Mouse (Mus musculus) lung, postnatal 14 days (tissue): Measurements from ENCODE around the gene Gm10358.
"Not testable (repeated sequence)": the region's sequence is repeated elsewhere in the genome, so short reads cannot be mapped to it uniquely, and the experiment has no call there.

ENCODE experiments used
- DNase-seq: peaks from one replicate; pipeline ENCODE4 v3.0.0; 2021

Gene Gm10358

DNA sequence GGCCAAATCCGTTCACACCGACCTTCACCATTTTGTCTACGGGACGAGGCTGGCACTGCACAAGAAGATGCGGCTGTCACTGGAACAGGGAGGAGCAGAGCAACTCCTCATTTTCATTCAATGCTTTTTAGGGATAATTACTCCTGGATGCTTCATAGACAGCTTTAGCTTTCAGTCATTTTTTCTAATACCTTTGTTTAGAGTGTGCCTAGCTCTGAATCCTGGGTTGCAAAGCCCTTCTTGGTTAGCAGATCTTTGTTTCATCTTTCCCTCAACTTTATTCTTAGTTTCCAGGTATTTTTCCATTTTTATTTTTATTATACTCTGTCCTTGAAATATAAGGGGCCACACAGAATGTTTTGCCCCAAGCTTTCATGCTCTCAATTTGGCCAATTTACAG, at the start of gene Gm10358:
TSS of gene Gm10358 (minus strand) at position 101 of the 400 bp plus-strand sequence.
- no peak for DNase-seq

- no peak for DNase-seq
Observed at GRCm38 (mm10) chr8:75448394-75448793, 42.0 kb upstream of the Gm10358 start, which contains the start of gene Iqcm. TSS of gene Iqcm (plus strand) at chr8:75448694.

GRCm38 (mm10) chr8:75415696-75416095, 9.3 kb upstream of the Gm10358 start:
- DNase-seq, result not testable (repeated sequence)

DNA sequence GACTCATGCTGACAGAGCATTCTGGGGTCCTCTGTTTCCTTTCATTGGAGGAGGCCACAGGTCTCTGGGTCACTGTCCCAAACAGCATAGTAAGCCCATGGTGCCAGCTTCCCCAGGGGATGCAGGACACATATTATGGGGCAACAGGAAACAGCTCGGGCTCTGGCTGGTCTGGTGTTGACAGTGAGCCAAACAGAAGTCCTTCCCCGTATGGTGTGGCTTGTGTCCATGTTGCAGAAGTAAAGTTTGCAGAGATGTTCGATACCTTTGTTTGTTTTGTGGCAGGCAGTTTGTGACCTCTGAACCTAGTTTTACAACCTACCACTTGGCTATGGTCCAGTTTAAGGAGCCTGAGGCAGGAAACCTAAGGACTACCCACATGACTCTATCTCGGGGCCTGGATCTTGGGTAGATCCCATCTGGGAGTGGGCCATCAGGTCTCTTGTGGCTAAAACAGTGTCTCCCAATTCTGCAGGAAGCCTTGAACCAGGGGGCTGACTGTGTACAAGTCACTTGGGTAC, 21.6 kb downstream of the Gm10358 start:
- no peak for DNase-seq

- no peak for DNase-seq
Observed at GRCm38 (mm10) chr8:75375530-75376123, 30.8 kb downstream of the Gm10358 start.

DNA sequence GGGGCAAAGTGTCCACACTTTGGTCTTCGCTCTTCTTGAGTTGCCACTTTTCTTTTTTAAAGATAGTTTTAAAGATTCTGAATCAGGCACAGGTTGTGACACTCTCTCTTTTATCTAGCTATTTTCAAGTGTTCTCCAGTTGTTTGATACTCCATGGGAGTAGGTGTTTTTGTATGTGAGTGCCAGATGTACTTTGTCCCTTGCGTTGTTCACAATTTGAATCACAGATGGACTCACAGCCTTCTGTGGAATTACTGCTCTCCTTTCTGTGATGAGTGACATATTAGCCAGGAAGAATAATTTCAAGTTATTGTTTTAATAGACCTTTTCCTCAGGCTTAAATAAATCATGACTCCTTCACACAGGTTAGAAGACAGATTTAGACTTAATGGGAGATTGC, 34.4 kb downstream of the Gm10358 start:
- no peak for DNase-seq
